Mouse (Mus musculus) ES-E14 (cell line): ENCODE data around the gene Rasgef1c.

ENCODE experiments used
- CHD2 ChIP-seq: IDR thresholded peaks from 2 replicates; pipeline ENCODE4 v1.6.1; 2014; ENCODE audit warnings: mild to moderate bottlenecking, low read depth, low read length, inconsistent platforms
- HCFC1 ChIP-seq: IDR thresholded peaks from 2 replicates; pipeline ENCODE4 v1.6.1; 2012; ENCODE audit warnings: low read length, inconsistent platforms, borderline replicate concordance; ENCODE audit not compliant: insufficient read depth
- ZNF384 ChIP-seq: IDR thresholded peaks from 2 replicates; pipeline ENCODE4 v1.6.1; 2012; ENCODE audit warnings: low read depth, low read length, inconsistent platforms

DNA sequence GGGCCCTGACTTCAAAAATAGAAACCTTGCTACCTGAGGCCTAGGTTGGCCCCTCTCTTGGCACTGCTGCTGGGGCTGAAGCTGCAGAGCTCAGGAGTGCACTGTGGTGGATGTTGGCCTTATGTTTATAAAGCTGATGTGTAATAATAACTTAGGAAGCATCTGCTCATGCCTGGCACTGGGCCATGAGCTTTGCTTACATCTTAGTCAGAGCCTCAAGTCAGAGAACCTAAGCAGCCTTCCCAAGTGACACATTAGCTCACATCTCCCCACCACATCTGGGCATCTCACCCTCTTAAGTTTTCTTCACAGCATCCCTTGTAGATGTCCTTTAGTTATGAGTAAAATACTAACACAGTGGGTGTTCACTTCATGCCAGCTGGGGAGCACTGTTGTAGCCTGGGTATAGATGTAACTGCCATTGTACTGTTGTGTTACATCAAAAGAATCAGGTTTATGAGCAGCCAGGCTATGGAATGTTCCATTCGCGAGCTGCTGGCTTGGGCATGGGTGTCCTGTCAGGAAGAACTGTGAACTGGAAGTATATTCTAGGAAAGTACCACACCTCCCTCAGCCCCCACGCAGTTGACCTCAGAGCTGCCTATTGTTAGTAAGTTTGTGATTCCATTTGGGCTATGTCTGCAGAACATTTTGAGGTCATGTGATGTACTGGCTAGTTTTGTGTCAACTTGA, 21.5 kb upstream of the Rasgef1c start:
- TF ChIP-seq CHD2 = no peak
- no peak for TF ChIP-seq ZNF384
- no peak for TF ChIP-seq HCFC1
